Mouse (Mus musculus) urinary bladder, postnatal 25 days (tissue): ENCODE measurements around the gene Fam83b.

Experiments used
- DNase-seq: peaks from one replicate; pipeline ENCODE4 v3.0.0; 2022; ENCODE audit warnings: low spot score

Fam83b gene

GRCm38 (mm10) chr9:76566515-76567280 lies at the start of gene Fam83b:
Gene Fam83b, minus strand, starts transcription at chr9:76567116.
- peak; percentile 55 for DNase-seq

GRCm38 (mm10) chr9:76614165-76614564 lies 47.2 kb upstream of the Fam83b start:
- no peak for DNase-seq

GRCm38 (mm10) chr9:76603744-76604143 lies 36.8 kb upstream of the Fam83b start:
- no peak for DNase-seq

GRCm38 (mm10) chr9:76602874-76603273 lies 36.0 kb upstream of the Fam83b start:
- no peak for DNase-seq

GRCm38 (mm10) chr9:76597395-76597794 lies 30.5 kb upstream of the Fam83b start:
- DNase-seq = no peak

GRCm38 (mm10) chr9:76593841-76594240 lies 26.9 kb upstream of the Fam83b start:
- DNase-seq = no peak

- DNase-seq = no peak
Measured at GRCm38 (mm10) chr9:76583943-76584342, 17.0 kb upstream of the Fam83b start.

GRCm38 (mm10) chr9:76581966-76582365 lies 15.1 kb upstream of the Fam83b start:
- DNase-seq = no peak

- no peak for DNase-seq
Measured at GRCm38 (mm10) chr9:76567281-76567655, 352 bp upstream of the Fam83b start.

GRCm38 (mm10) chr9:76565656-76566055 lies 1.3 kb downstream of the Fam83b start:
- peak; percentile 5 for DNase-seq

- no peak for DNase-seq
Measured at GRCm38 (mm10) chr9:76564071-76564470, 2.8 kb downstream of the Fam83b start.

GRCm38 (mm10) chr9:76562794-76563193 lies 4.1 kb downstream of the Fam83b start:
- DNase-seq = no peak

GRCm38 (mm10) chr9:76559240-76559639 lies 7.7 kb downstream of the Fam83b start:
- no peak for DNase-seq

GRCm38 (mm10) chr9:76553758-76554157 lies 13.2 kb downstream of the Fam83b start:
- DNase-seq = no peak

- no peak for DNase-seq
Measured at GRCm38 (mm10) chr9:76553115-76553514, 13.8 kb downstream of the Fam83b start.

- no peak for DNase-seq
Measured at GRCm38 (mm10) chr9:76546714-76547113, 20.2 kb downstream of the Fam83b start.

- DNase-seq = no peak
Measured at GRCm38 (mm10) chr9:76540684-76541083, 26.2 kb downstream of the Fam83b start.

GRCm38 (mm10) chr9:76539953-76540621 lies 26.8 kb downstream of the Fam83b start:
- DNase-seq = no peak

GRCm38 (mm10) chr9:76539271-76539670 lies 27.6 kb downstream of the Fam83b start:
- DNase-seq = no peak

GRCm38 (mm10) chr9:76536032-76536431 lies 30.9 kb downstream of the Fam83b start:
- DNase-seq = no peak

GRCm38 (mm10) chr9:76532403-76532802 lies 34.5 kb downstream of the Fam83b start:
- no peak for DNase-seq

- no peak for DNase-seq
Measured at GRCm38 (mm10) chr9:76531368-76531767, 35.5 kb downstream of the Fam83b start.

- DNase-seq = no peak
Measured at GRCm38 (mm10) chr9:76525592-76525991, 41.3 kb downstream of the Fam83b start.

GRCm38 (mm10) chr9:76523075-76523474 lies 43.8 kb downstream of the Fam83b start:
- peak; percentile 35 for DNase-seq
